Mouse (Mus musculus): ENCODE results near the gene Jak1.
"Not testable (repeated sequence)": the region's sequence is repeated elsewhere in the genome, so short reads cannot be mapped to it uniquely, and the experiment has no call there.

Jak1 gene

GRCm38 (mm10) chr4:101276456-101277070 is 11.5 kb upstream of the Jak1 start:
- DNase-seq (ENCODE audit: low spot score) = peak; percentile 65

GRCm38 (mm10) chr4:101275881-101276280 is 10.8 kb upstream of the Jak1 start:
- peak; percentile 73 for DNase-seq (ENCODE audit: low spot score)

DNA sequence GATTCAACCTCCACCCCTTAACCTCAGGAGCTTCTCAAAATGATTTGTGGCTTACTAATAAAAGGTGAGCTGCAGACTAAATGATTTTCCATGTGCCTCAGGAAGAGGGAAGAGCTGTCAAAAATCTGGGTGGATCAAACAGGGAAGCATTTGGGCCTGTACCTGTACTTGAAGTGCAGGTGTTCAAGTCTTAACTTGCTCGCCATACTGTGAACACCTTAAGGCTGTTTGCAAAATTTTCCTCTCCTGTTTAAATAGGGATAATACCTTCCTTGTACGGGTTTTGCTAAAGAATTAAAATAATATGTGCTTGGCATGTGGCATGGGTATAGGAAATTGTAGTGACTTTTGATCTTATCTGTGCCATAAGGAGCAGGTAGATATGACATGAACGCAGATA is 5.7 kb upstream of the Jak1 start:
- no peak for DNase-seq (ENCODE audit: low spot score)

GRCm38 (mm10) chr4:101268506-101268905 is 3.4 kb upstream of the Jak1 start:
- DNase-seq (ENCODE audit: low spot score) = not testable (repeated sequence)

- no peak for DNase-seq (ENCODE audit: low spot score)
Measured at GRCm38 (mm10) chr4:101265523-101265922, 441 bp upstream of the Jak1 start.

GRCm38 (mm10) chr4:101263968-101264740 is 928 bp downstream of the Jak1 start:
- DNase-seq (ENCODE audit: low spot score) = peak; percentile 25

DNA sequence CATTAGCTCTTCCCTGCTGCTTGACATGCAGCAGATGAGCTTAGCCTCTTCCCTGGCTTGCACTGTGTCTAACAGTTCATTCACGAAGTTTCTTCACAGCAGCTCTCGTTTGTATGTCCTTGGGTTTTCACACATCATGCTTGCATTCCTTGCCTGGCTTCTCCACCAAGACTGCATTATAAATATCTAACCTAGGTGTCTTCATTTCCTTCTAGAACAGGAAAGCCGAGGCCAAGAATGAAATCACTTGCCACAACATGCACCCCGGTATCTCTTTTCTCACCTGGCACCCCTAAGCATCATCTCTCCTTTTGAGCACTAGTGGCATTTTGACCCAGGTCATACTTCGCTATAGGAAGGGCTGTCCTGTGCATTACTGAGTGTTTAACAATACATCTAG is 3.5 kb downstream of the Jak1 start:
- DNase-seq (ENCODE audit: low spot score) = no peak

DNA sequence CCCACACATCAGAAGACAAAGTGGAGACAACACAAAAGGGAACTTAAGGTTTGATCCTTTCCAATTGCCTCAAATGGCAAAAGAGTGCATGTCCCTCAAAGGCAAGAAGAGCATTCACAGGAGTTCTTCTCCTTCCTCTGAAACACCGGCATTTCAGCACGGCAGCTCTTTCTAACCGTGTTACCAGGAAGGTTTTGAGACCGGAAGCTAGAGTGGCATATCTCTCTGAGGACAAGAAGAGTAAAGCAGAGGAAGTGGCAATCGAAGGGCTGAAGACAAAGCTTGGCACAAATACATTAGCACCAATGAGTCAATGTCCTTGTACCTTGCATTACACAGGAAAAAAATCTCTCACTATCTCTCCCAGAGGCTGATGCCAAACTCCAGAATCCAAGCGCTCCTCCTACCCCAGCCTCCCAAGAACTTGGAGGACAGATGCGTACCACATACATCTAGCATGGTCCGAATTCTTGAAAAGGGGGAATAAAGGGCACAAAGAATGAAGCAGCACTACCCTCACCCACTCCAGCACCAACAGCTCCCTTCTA is 4.3 kb downstream of the Jak1 start:
- no peak for DNase-seq (ENCODE audit: low spot score)

- no peak for DNase-seq (ENCODE audit: low spot score)
Measured at GRCm38 (mm10) chr4:101256526-101257210, 8.4 kb downstream of the Jak1 start.

- no peak for DNase-seq (ENCODE audit: low spot score)
Measured at GRCm38 (mm10) chr4:101254606-101255349, 10.3 kb downstream of the Jak1 start.

DNA sequence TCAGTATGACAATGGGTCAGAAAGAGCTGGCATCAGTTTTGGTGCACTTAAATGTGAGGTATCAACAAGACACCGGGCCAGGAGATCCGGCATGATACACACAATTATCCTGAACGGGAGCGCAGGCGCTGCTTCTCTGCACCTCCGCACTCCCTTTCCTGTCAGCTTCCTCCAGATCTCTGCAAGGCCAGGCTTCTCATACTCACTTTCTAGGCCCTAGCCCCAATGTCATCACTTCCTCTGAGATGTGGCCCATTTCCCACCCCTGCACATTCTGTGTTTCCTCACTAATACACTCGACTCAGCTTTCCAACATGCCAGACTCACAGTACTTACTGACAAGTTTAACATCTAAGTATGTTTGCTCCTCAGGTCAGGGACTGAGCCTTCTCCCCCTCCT is 11.1 kb downstream of the Jak1 start:
- no peak for DNase-seq (ENCODE audit: low spot score)

DNA sequence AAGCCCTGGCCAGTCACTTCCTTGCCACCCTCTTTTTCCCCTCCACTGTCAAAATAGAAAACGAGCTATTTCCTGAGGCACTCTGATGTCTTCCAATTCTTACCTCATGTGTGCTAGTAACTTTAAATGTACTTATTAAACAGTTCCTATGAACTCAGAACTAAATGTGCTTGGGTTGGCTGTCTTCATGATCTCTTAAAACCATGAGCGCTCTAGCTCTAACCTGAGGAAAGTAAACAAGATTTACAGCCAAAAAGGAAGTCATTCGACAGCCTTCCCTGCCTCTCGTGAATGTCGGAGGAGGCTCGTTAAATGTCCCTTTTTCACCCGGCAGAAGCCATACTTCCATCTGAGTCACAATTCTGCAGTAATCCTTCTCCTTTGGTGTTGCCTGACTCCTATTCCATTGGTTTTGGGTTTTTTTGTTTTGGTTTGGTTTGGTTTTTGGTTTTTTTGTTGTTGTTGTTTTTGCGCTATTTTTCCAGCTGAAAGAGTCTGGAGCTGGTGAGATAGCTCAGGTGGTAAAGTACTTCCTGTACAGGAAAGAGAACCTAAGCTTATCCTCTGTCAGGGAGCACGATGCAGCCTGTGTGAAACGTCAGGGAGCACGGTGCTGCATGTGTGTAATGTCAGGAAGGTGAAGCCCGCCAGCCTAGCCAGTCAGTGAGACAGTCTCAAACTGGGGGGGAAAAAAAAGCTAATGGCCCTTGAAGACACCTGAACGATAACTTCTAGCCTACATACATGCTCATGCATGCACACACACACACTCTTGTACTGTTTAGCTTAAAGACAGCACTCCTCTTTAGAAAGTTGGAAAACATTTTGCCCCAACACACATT is 12.1 kb downstream of the Jak1 start:
- no peak for DNase-seq (ENCODE audit: low spot score)

GRCm38 (mm10) chr4:101252016-101252415 is 13.1 kb downstream of the Jak1 start:
- DNase-seq (ENCODE audit: low spot score) = no peak

GRCm38 (mm10) chr4:101249977-101250743 is 14.9 kb downstream of the Jak1 start:
- DNase-seq (ENCODE audit: low spot score) = no peak

DNA sequence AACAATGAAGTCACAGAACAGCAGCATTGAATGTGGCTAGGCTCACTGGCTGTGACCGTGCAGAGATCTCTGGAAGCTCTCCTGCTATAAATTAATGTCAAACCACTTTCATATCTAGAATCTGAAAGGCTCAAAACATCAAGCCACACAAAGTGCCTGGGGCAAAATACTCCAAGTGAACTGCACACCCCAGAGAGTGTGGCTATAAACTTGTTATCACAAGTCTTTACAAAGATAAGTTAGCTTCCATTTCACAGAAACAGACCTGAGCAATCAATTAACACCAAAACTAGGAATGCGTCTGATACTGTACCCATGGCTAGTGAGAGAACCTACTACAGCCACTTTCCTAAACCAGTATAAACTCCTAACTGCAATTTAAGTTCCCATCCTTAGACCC is 17.7 kb downstream of the Jak1 start:
- no peak for DNase-seq (ENCODE audit: low spot score)

GRCm38 (mm10) chr4:101246569-101246968 is 18.5 kb downstream of the Jak1 start:
- DNase-seq (ENCODE audit: low spot score) = no peak

- DNase-seq (ENCODE audit: low spot score) = no peak
Measured at GRCm38 (mm10) chr4:101244257-101245011, 20.6 kb downstream of the Jak1 start.

- no peak for DNase-seq (ENCODE audit: low spot score)
Measured at GRCm38 (mm10) chr4:101240875-101241173, 24.3 kb downstream of the Jak1 start.

GRCm38 (mm10) chr4:101240163-101240874 is 24.8 kb downstream of the Jak1 start:
- DNase-seq (ENCODE audit: low spot score) = no peak
